Mouse (Mus musculus): Measurements from ENCODE around the gene Ffar4.
A peak's percentile ranks its signal among the peaks of the same experiment; 100 is the strongest.

Ffar4 gene

DNA sequence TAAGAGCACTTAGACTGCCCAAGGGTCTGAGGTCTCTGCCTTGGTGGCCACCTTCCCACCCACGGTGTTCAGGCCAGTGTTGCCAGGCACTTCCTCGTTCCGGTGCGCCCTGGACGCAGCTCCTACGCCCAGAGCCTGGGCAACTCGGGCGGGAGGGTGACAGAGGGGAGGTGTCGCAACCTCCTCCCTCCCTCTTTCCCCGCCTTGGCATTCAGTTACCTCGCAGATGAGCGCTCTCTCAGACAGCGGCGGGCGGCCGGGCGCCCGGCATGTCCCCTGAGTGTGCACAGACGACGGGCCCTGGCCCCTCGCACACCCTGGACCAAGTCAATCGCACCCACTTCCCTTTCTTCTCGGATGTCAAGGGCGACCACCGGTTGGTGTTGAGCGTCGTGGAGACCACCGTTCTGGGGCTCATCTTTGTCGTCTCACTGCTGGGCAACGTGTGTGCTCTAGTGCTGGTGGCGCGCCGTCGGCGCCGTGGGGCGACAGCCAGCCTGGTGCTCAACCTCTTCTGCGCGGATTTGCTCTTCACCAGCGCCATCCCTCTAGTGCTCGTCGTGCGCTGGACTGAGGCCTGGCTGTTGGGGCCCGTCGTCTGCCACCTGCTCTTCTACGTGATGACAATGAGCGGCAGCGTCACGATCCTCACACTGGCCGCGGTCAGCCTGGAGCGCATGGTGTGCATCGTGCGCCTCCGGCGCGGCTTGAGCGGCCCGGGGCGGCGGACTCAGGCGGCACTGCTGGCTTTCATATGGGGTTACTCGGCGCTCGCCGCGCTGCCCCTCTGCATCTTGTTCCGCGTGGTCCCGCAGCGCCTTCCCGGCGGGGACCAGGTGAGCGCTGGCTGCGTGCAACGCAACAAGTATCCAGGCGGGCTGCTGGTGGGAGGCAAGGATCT, at the start of gene Ffar4:
Ffar4 (plus strand) TSS at position 214 of the 901 bp plus-strand sequence.
- no peak for DNase-seq (ENCODE audit: low read depth)

DNA sequence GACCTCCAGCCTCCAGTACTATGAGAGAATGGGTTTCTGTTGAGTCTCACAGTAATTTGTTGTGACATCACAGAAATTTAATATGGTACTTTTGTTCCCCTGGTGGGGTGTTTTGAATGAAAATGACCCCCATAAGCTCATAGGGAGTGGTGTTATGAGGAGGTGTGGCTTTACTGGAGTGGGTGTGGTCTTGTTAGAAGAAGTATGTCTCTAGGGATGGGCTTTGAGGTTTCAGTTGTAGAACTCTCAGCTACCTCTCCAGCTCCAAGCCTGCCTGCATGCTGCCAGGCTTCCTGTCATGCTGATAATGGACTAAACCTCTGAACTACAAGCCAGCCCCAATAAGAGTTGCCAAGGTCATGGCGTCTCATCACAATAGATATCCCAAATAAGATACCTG, 47.2 kb upstream of the Ffar4 start:
- DNase-seq (ENCODE audit: low read depth), result no peak

DNA sequence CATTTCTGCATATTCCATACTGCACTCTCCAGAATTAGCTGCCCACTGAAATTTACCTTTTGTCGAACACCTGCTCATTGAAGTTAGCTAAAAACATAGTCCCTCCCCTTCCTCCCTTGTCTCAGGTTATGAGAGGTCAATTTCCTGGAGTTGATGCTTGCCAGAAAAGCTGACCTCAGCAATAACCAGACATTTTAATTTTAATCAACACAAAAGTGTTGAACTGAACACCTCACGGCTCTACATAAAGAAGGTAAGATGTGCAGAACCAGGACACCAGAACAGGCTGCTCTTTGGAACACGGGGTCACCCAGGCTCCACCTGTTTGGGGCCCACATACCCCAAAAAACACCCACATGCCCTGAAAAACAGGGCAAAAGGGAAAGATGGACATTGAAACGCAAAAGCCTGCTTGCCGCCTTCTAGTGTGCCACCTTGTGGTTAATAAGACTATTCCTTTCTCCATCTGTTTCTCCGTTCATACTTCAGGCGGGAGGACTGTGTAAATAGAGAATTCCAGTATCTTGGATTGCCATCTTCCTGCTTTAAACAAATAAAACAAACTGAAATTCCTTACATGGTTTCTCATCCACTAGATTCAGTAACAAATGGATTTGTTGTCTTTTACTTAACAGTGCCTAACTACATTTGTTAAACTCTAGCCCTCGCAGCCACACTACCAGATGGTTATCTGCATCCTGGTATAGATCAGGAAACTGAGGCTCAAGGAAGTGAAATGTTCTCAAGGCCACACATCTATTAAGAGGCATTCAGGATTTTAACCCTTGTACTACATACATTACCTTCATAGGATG, 43.4 kb upstream of the Ffar4 start:
- DNase-seq (ENCODE audit: low read depth), result no peak

- peak; percentile 60 for DNase-seq (ENCODE audit: low read depth)
Observed at GRCm38 (mm10) chr19:38054149-38054719, 42.6 kb upstream of the Ffar4 start.

- peak; percentile 95 for DNase-seq (ENCODE audit: low read depth)
Observed at GRCm38 (mm10) chr19:38054720-38055192, 42.1 kb upstream of the Ffar4 start, which contains the start of gene Cep55. Gene Cep55 (plus strand): TSS chr19:38055011.

- no peak for DNase-seq (ENCODE audit: low read depth)
Observed at GRCm38 (mm10) chr19:38055798-38056197, 41.1 kb upstream of the Ffar4 start.

- no peak for DNase-seq (ENCODE audit: low read depth)
Observed at GRCm38 (mm10) chr19:38056276-38056675, 40.6 kb upstream of the Ffar4 start.

DNA sequence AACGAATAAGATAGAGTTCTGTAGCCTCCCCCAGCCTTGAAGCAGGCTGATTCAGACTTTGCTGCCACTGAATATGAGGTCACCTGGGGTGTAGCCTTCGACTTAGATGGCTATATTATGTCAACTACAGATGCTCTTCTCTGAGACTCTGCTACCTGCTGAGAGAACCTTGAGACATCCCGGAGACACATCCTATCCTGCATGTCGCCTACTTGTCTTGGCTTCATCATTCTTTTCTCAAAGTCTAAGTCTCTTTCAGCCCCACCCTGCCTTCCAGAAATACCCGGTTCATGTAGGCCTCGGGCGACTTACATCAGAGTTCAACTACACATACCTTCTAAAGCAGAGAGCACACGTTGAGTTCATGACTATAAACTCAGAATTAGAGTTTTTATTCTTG, 39.9 kb upstream of the Ffar4 start:
- no peak for DNase-seq (ENCODE audit: low read depth)

- DNase-seq (ENCODE audit: low read depth), result no peak
Observed at GRCm38 (mm10) chr19:38063201-38063600, 33.7 kb upstream of the Ffar4 start.

- no peak for DNase-seq (ENCODE audit: low read depth)
Observed at GRCm38 (mm10) chr19:38064051-38064450, 32.8 kb upstream of the Ffar4 start.

GRCm38 (mm10) chr19:38073226-38073625, 23.6 kb upstream of the Ffar4 start:
- DNase-seq (ENCODE audit: low read depth), result no peak

GRCm38 (mm10) chr19:38075051-38075450, 21.8 kb upstream of the Ffar4 start:
- DNase-seq (ENCODE audit: low read depth), result no peak

DNA sequence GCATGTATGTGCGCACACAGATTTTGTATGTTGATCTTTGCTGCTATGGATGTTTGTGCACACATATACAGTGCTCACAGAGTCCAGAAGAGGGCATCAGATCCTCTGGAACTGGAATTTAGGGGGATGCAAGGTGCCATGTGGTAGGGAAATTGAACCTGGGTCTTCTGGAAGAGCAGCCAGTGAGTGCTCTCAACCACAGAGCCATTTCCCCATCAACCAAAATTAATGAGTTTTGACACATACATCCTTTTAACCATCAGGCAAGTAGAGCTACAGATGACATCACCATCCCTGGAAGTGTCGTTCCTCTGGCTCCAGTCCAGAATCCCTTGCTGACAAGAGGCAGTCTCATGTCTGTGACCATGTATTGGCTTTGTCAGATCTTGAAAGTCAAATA, 20.6 kb upstream of the Ffar4 start:
- DNase-seq (ENCODE audit: low read depth), result no peak

GRCm38 (mm10) chr19:38077851-38078540, 18.9 kb upstream of the Ffar4 start:
- DNase-seq (ENCODE audit: low read depth), result no peak

- no peak for DNase-seq (ENCODE audit: low read depth)
Observed at GRCm38 (mm10) chr19:38081361-38081760, 15.5 kb upstream of the Ffar4 start.

- DNase-seq (ENCODE audit: low read depth), result no peak
Observed at GRCm38 (mm10) chr19:38082931-38083525, 13.8 kb upstream of the Ffar4 start.

GRCm38 (mm10) chr19:38085841-38086240, 11.0 kb upstream of the Ffar4 start:
- no peak for DNase-seq (ENCODE audit: low read depth)

DNA sequence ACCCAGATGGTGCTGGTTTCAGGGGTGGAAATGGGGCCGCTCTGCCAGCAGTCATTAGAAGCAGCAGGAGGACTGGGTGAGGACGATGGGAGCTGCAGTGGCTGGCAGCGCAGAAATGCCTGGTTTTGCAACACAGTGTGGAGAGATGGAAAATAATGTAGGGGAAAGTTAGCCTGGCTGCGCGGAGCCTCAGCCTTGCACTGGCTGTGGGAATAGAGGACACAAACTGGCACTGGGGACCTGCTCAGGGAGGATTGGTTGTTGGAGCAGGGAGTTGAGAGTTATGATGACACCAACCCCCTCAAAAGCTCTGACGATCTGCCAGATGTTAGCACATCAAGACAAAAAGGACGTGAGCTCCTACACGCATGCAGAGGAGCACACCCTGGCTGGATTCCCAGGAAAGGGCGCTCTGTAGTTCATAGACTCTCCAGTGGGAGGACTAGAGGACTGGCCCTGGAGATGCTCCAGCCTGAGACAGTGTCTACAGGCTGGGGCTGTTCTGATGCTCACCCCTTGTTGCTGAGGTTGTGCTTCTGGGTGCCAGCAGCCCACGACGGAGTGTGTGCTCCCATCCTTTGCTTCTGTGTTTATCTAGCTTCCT, 9.8 kb upstream of the Ffar4 start:
- DNase-seq (ENCODE audit: low read depth), result no peak

DNA sequence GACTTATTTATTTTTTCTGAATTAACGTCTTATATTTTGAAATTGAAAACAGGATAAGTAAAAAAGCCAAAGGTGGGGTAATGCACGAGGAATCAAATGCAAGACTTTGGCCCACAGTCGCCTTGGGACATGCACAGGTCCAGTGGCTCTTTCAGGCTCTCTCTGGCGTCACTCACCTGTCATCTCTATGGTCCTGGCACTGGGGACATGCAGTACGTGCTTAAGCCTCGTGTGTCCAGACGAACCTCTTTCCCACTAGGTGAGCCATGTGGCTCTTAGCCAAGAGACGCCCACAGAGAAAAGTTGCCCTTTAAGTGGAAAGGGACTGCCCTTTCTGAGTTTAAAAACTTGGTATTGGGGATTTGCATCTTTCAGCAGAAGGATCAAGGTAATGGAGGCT, 7.5 kb upstream of the Ffar4 start:
- no peak for DNase-seq (ENCODE audit: low read depth)

- no peak for DNase-seq (ENCODE audit: low read depth)
Observed at GRCm38 (mm10) chr19:38091512-38091985, 5.3 kb upstream of the Ffar4 start.

DNA sequence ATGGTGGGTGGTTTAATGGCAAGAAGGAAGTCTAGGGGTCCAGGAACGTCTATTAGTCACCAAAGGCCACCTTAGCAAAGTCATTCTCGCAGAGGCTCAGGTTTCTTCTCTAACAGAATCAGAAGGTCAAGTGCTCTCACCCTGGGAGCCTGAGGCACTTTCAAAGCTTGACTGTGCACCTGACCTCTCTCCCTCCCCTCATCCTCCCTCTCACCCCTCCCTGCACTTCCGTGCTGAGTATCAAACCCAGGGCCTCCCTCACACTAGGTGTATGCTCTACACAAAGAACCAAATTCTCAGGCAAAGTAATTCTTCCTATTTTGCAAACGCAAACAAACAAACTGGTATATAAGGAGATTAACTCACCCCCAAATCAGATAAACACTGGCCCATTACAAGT, 640 bp upstream of the Ffar4 start:
- no peak for DNase-seq (ENCODE audit: low read depth)

Data from c-Kit-positive CD71-negative TER-119-negative erythroid progenitor cells, embryonic 14.5 days (primary cell).